Mouse (Mus musculus) kidney, adult 2 months (tissue): ENCODE measurements around the gene St6gal1.

Experiments used
- CTCF ChIP-seq: fragments of 200-500 bp; conservative IDR thresholded peaks from 2 replicates; pipeline ENCODE4 v1.5.1; 2011; ENCODE audit warnings: low read depth, mild to moderate bottlenecking, control low read depth, low read length, moderate library complexity, mixed read lengths; ENCODE audit not compliant: insufficient read depth, insufficient read length
- POLR2A ChIP-seq: fragments of 200-500 bp; IDR thresholded peaks from one replicate; pipeline ENCODE4 v1.6.1; 2011; ENCODE audit warnings: low read depth, low read length, control low read depth

DNA sequence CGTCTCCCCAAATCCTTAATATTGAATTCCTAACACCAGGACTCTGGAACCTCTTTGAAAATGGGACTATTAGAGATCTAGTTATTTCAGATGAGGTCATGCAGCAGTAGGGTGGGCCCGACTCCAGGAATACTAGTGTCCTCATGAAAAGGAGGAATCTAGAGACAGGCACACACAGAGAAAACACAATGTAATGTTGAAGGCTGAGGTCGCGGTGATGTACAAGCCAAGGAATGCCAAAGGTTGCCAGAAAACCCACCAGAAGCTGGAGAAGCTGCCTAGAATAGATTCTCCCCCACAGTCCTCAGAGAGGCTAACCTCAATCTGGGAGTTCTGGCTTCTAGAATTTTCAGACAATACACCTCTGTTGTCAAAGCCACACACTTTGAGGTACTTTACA is 136.5 kb downstream of the St6gal1 start:
- no peak for TF ChIP-seq POLR2A
- TF ChIP-seq CTCF, result no peak
